Mouse (Mus musculus): ENCODE measurements around the gene Strn. TPM values are rescaled to one million over a fixed set of nuclear protein-coding genes. Genes with fewer than 3 reads are reported as not detected.
A peak's percentile ranks its signal among the peaks of the same experiment; 100 is the strongest.

The Strn gene
- polyA plus RNA-seq, 1 experiment from 2014 or later: 8.4 TPM

DNA sequence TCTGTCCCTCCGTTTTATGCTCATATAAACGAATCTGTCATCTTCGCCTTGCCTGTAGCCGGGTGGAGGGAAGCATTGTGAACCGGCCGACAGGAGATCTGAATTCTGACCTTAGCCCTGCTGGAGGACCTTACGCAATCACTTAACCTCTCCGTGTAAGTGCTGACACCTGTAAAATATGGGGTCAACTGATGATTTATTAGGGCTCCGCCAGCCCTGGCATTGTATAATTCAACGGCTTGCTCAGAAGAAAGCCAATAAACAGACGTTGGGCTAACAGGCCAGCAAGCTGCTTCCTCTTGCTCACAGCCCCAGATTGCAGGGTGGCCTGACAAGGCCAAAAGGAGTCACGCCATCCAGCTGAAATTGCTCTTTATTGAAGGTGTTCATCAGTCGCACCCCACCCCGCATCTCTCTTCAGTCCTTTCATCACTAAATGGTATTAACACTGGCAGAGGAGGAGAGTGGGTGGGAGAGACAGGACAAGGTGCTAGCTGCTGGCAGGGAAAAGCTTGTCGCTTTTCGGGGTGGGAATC, 128.8 kb downstream of the Strn start:
- WGBS: 21% methylated on average over 16 of the region's 16 CpGs
- Histone ChIP-seq H3K4me3 (ENCODE audit: low read depth, low read length) (no peak overlapping the region), H3K27me3 (replicated peaks; ENCODE audit: control insufficient read depth, insufficient read depth, low read length) (no peaks in the 10 kb centered on the region), H3K36me3 (ENCODE audit: control insufficient read depth, insufficient read depth, low read length) (no peaks in the 10 kb centered on the region), H3K9ac (ENCODE audit: low read length) (no peak overlapping the region), H3K4me1 (replicated peaks; ENCODE audit: control insufficient read depth, insufficient read depth, low read length) (no peaks in the 10 kb centered on the region; the same call in 1 of the 2 replicates), H3K27ac (ENCODE audit: low read depth) (no peak overlapping the region), H3K4me2 (ENCODE audit: low read length) (no peak overlapping the region), H3K9me3 (ENCODE audit: control insufficient read depth, low read length) (0 out of 2 replicates have a peak, but pooled peaks cover 3% of the 10 kb centered on the region)
- DNase-seq (ENCODE audit: low spot score) (no peak), ATAC-seq (replicated peaks; ENCODE audit: low FRiP score, low TSS enrichment, low read depth) (0 out of 2 replicates have a peak, but pooled peaks have one; percentile 38)

DNA sequence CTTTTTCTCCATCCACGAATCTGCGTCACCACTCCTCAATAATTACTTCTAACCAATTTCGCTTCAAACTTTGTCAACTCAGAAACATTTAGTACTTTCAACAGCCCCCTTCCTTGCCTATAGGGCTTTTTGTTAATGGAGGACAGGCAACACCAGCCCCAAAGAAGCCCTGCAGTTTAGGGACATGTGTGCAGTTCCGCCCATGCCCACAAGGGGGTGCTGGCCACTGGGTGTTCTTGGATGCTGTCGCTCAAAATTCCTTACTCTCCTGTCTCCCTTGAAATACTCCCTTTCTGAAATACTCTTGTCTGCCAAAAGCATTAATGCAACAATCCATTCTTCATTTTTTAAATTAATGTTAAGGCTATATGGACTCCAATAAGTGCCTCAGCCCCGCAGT, 132.6 kb downstream of the Strn start:
- Histone ChIP-seq H3K4me3 (ENCODE audit: low read depth, low read length) (no peak overlapping the region), H3K36me3 (ENCODE audit: control insufficient read depth, insufficient read depth, low read length) (no peaks in the 10 kb centered on the region), H3K4me1 (replicated peaks; ENCODE audit: control insufficient read depth, insufficient read depth, low read length) (no peaks in the 10 kb centered on the region; the same call in 1 of the 2 replicates), H3K9ac (ENCODE audit: low read length) (no peak overlapping the region), H3K4me2 (ENCODE audit: low read length) (no peak overlapping the region), H3K27me3 (replicated peaks; ENCODE audit: control insufficient read depth, insufficient read depth, low read length) (no peaks in the 10 kb centered on the region), H3K9me3 (ENCODE audit: control insufficient read depth, low read length) (no peaks in the 10 kb centered on the region), H3K27ac (ENCODE audit: low read depth) (no peak overlapping the region)
- peak; percentile 80 for DNase-seq (ENCODE audit: low spot score)
- ATAC-seq (replicated peaks; ENCODE audit: low FRiP score, low TSS enrichment, low read depth): no peak
- WGBS: 70% methylated on average over 6 of the region's 6 CpGs

DNA sequence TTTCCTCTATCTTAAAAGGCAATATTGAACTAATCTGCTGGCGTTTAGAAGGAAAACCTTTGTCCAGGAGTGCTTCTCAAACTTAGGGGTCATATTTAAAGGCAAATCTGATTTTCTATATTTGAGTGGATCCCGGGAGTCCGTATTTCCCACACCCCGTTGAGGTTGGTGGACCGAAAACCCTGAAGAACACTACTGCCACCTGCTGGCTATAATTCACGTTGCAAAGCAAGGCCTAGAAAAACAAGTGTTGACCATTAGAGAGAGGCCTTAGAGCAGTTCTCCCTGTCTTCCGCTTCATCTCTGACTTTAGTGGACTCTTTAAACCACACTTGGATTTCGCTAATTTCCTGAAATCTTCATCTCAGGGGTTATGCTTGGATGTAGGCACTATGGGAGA, 133.1 kb downstream of the Strn start:
- no peak overlapping the region for H3K9ac ChIP-seq (ENCODE audit: low read length)
- DNase-seq (ENCODE audit: low spot score) (peak; percentile 89), ATAC-seq (replicated peaks; ENCODE audit: low FRiP score, low TSS enrichment, low read depth) (no peak)
- H3K27ac ChIP-seq (ENCODE audit: low read depth): no peak overlapping the region
- H3K27me3 ChIP-seq (replicated peaks; ENCODE audit: control insufficient read depth, insufficient read depth, low read length): no peaks in the 10 kb centered on the region
- H3K4me3 ChIP-seq (ENCODE audit: low read depth, low read length): no peak overlapping the region
- no peaks in the 10 kb centered on the region; the same call in 1 of the 2 replicates for H3K4me1 ChIP-seq (replicated peaks; ENCODE audit: control insufficient read depth, insufficient read depth, low read length)
- H3K4me2 ChIP-seq (ENCODE audit: low read length): no peak overlapping the region
- no peaks in the 10 kb centered on the region for H3K36me3 ChIP-seq (ENCODE audit: control insufficient read depth, insufficient read depth, low read length)
- WGBS: 30% methylated on average over 8 of the region's 8 CpGs
- no peaks in the 10 kb centered on the region for H3K9me3 ChIP-seq (ENCODE audit: control insufficient read depth, low read length)

DNA sequence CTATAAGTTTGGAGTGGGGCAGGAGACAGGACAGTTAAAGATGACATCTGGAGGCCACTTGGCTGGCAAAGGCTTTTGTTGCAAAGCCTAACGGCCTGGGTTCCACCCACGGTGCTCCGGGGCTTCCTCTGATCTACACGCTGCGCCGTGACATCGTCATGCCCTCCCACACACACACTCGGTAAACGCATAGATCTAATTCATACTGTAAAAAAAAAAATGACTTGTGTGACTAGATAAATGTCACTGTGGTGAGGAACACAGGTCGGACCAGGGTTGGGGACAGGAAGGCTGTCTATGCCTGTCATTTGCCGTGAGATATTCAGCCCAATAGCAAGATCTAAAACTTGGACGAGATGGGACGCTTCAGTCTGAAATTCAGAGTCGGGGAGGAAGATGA, 134.7 kb downstream of the Strn start:
- Histone ChIP-seq H3K4me3 (ENCODE audit: low read depth, low read length) (no peak overlapping the region), H3K9me3 (ENCODE audit: control insufficient read depth, low read length) (no peaks in the 10 kb centered on the region), H3K27me3 (replicated peaks; ENCODE audit: control insufficient read depth, insufficient read depth, low read length) (no peaks in the 10 kb centered on the region), H3K27ac (ENCODE audit: low read depth) (no peak overlapping the region), H3K4me1 (replicated peaks; ENCODE audit: control insufficient read depth, insufficient read depth, low read length) (no peaks in the 10 kb centered on the region), H3K9ac (ENCODE audit: low read length) (no peak overlapping the region), H3K4me2 (ENCODE audit: low read length) (no peak overlapping the region), H3K36me3 (ENCODE audit: control insufficient read depth, insufficient read depth, low read length) (no peaks in the 10 kb centered on the region)
- ATAC-seq (replicated peaks; ENCODE audit: low FRiP score, low TSS enrichment, low read depth) (no peak), DNase-seq (ENCODE audit: low spot score) (no peak)
- WGBS: 87% methylated on average over 14 of the region's 14 CpGs

DNA sequence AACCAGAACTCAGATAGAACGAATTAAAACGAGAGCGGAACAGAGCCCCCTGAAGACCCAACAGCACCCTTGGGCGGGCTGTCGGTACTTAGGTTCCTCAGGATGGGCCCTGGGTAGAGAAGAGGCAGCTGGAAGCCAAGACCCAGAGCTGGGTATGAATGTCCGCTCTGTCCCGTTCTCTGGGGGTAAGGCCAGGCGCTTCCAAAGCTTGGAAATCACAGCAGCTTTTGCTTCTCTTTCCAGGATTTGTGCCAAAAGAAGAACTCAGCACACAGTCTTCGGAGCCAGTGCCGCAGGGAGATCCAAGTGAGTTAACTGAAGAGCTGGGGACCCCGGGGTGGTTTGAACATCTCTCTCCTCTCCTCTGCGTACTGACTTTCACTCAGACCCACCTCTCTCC, 135.4 kb downstream of the Strn start:
- H3K9ac ChIP-seq (ENCODE audit: low read length): no peak overlapping the region
- H3K4me1 ChIP-seq (replicated peaks; ENCODE audit: control insufficient read depth, insufficient read depth, low read length): no peaks in the 10 kb centered on the region
- no peak overlapping the region for H3K27ac ChIP-seq (ENCODE audit: low read depth)
- no peaks in the 10 kb centered on the region for H3K27me3 ChIP-seq (replicated peaks; ENCODE audit: control insufficient read depth, insufficient read depth, low read length)
- no peak for ATAC-seq (replicated peaks; ENCODE audit: low FRiP score, low TSS enrichment, low read depth)
- no peak for DNase-seq (ENCODE audit: low spot score)
- H3K4me2 ChIP-seq (ENCODE audit: low read length): no peak overlapping the region
- no peaks in the 10 kb centered on the region for H3K36me3 ChIP-seq (ENCODE audit: control insufficient read depth, insufficient read depth, low read length)
- H3K9me3 ChIP-seq (ENCODE audit: control insufficient read depth, low read length): no peaks in the 10 kb centered on the region
- 91% methylated on average over 12 of the region's 12 CpGs for WGBS
- no peak overlapping the region for H3K4me3 ChIP-seq (ENCODE audit: low read depth, low read length)

DNA sequence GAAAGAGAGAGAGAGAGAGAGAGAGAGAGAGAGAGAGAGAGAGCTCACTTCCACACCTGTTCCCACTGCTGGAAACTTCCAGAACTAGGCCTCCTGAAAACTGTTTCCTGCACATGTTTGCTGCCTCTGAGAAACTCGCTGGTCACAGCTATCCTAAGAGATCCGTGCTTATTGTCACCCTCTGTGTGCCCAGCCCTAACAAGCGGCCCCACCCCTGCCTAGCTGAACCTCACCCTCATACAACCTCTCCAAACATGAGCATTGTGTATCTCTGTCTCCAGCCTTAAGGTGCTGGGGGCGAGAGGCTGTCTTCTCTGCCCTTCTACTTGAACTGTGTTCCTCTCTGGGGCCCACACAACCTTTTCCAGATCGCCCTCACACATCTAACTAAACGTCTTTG, 136.0 kb downstream of the Strn start:
- DNase-seq (ENCODE audit: low spot score): no peak
- ATAC-seq (replicated peaks; ENCODE audit: low FRiP score, low TSS enrichment, low read depth): no peak
- Histone ChIP-seq H3K27ac (ENCODE audit: low read depth) (no peak overlapping the region), H3K4me1 (replicated peaks; ENCODE audit: control insufficient read depth, insufficient read depth, low read length) (no peaks in the 10 kb centered on the region), H3K36me3 (ENCODE audit: control insufficient read depth, insufficient read depth, low read length) (no peaks in the 10 kb centered on the region), H3K27me3 (replicated peaks; ENCODE audit: control insufficient read depth, insufficient read depth, low read length) (no peaks in the 10 kb centered on the region), H3K9me3 (ENCODE audit: control insufficient read depth, low read length) (no peaks in the 10 kb centered on the region), H3K4me3 (ENCODE audit: low read depth, low read length) (no peak overlapping the region), H3K4me2 (ENCODE audit: low read length) (no peak overlapping the region), H3K9ac (ENCODE audit: low read length) (no peak overlapping the region)
- 71% methylated on average over 6 of the region's 6 CpGs for WGBS

Other genes with a start within 250 kb of the Strn start
- 0.07 TPM in 1 of 2 replicates, not detected in the other for gene Vit, start 229.1 kb downstream of the Strn start, polyA plus RNA-seq (2014; fragmentation: Nextera tagmentation; extraction: Ambion mirVana)
- gene Heatr5b, start 98.2 kb upstream of the Strn start, polyA plus RNA-seq (2014; fragmentation: Nextera tagmentation; extraction: Ambion mirVana): 11.5 and 12.4 TPM in 2 replicates
- 33.9 and 39.0 TPM in 2 replicates for gene Gpatch11, start 98.4 kb upstream of the Strn start, polyA plus RNA-seq (2014; fragmentation: Nextera tagmentation; extraction: Ambion mirVana)
- gene Eif2ak2, start 145.4 kb upstream of the Strn start, polyA plus RNA-seq (2014; fragmentation: Nextera tagmentation; extraction: Ambion mirVana): 9.1 and 11.0 TPM in 2 replicates
- gene Sult6b1, start 169.8 kb upstream of the Strn start, polyA plus RNA-seq (2014; fragmentation: Nextera tagmentation; extraction: Ambion mirVana): 0.16 and 0.19 TPM in 2 replicates
- gene Cebpzos, start 179.3 kb upstream of the Strn start, polyA plus RNA-seq (2014; fragmentation: Nextera tagmentation; extraction: Ambion mirVana): 104 and 116 TPM in 2 replicates
- gene Cebpz, start 199.9 kb upstream of the Strn start, polyA plus RNA-seq (2014; fragmentation: Nextera tagmentation; extraction: Ambion mirVana): 63.3 and 63.5 TPM in 2 replicates
- 43.8 and 50.6 TPM in 2 replicates for gene Ndufaf7, start 199.9 kb upstream of the Strn start, polyA plus RNA-seq (2014; fragmentation: Nextera tagmentation; extraction: Ambion mirVana)

All from intestine, embryonic 14.5 days (tissue).